Mouse (Mus musculus): ENCODE measurements around the gene Gas1. TPM values are rescaled to one million over a fixed set of nuclear protein-coding genes. Genes with fewer than 3 reads are reported as not detected.

The Gas1 gene
- polyA plus RNA-seq, 1 experiment: 20.2 TPM

- H3K79me3 ChIP-seq (ENCODE audit: low read depth): no peaks in the 10 kb centered on the region
- H3K27me3 ChIP-seq (ENCODE audit: control insufficient read depth, insufficient read depth, insufficient read length): no peaks in the 10 kb centered on the region
- no peak overlapping the region for H3ac ChIP-seq (ENCODE audit: control insufficient read depth, insufficient read length, low read depth)
- no peak overlapping the region for H3K4me3 ChIP-seq (ENCODE audit: insufficient read depth, poor library complexity, severe bottlenecking)
- TF ChIP-seq USF1 (IDR thresholded peaks at IDR 0.05; ENCODE audit: low read depth) (no peak), CEBPB (IDR thresholded peaks at IDR 0.05; ENCODE audit: low read depth) (no peak), CTCF (IDR thresholded peaks at IDR 0.05; ENCODE audit: control insufficient read depth, insufficient read depth, insufficient read length) (no peak), FOSL1 (IDR thresholded peaks at IDR 0.05; ENCODE audit: insufficient read depth, low read length, poor library complexity, severe bottlenecking) (no peak), MAX (IDR thresholded peaks at IDR 0.05) (no peak), MYOD1 (IDR thresholded peaks at IDR 0.05; ENCODE audit: control insufficient read depth, insufficient read length, low read depth) (no peak), MYOG (IDR thresholded peaks at IDR 0.05; ENCODE audit: control insufficient read depth, extremely low read depth, insufficient read length) (no peak)
- no peaks in the 10 kb centered on the region for H3K36me3 ChIP-seq (ENCODE audit: control insufficient read depth, insufficient read depth)
- no peaks in the 10 kb centered on the region for H3K79me2 ChIP-seq (ENCODE audit: control insufficient read depth, insufficient read depth)
Measured at GRCm38 (mm10) chr13:60125501-60126305, 51.5 kb downstream of the Gas1 start.

GRCm38 (mm10) chr13:60125020-60125419, 52.1 kb downstream of the Gas1 start:
- Histone ChIP-seq H3K4me3 (ENCODE audit: insufficient read depth, poor library complexity, severe bottlenecking) (no peak overlapping the region), H3K79me3 (ENCODE audit: low read depth) (no peaks in the 10 kb centered on the region), H3K27me3 (ENCODE audit: control insufficient read depth, insufficient read depth, insufficient read length) (no peaks in the 10 kb centered on the region), H3ac (ENCODE audit: control insufficient read depth, insufficient read length, low read depth) (no peak overlapping the region), H3K79me2 (ENCODE audit: control insufficient read depth, insufficient read depth) (no peaks in the 10 kb centered on the region), H3K36me3 (ENCODE audit: control insufficient read depth, insufficient read depth) (no peaks in the 10 kb centered on the region)
- TF ChIP-seq MYOG (IDR thresholded peaks at IDR 0.05; ENCODE audit: control insufficient read depth, extremely low read depth, insufficient read length): no peak
- TF ChIP-seq CTCF (IDR thresholded peaks at IDR 0.05; ENCODE audit: control insufficient read depth, insufficient read depth, insufficient read length): no peak
- no peak for TF ChIP-seq MAX (IDR thresholded peaks at IDR 0.05)
- no peak for TF ChIP-seq CEBPB (IDR thresholded peaks at IDR 0.05; ENCODE audit: low read depth)

- no peaks in the 10 kb centered on the region for H3K79me3 ChIP-seq (ENCODE audit: low read depth)
- H3K36me3 ChIP-seq (ENCODE audit: control insufficient read depth, insufficient read depth): no peaks in the 10 kb centered on the region
- H3K4me3 ChIP-seq (ENCODE audit: insufficient read depth, poor library complexity, severe bottlenecking): no peak overlapping the region
- TF ChIP-seq CEBPB (IDR thresholded peaks at IDR 0.05; ENCODE audit: low read depth): no peak
- TF ChIP-seq FOSL1 (IDR thresholded peaks at IDR 0.05; ENCODE audit: insufficient read depth, low read length, poor library complexity, severe bottlenecking): no peak
- no peak for TF ChIP-seq CTCF (IDR thresholded peaks at IDR 0.05; ENCODE audit: control insufficient read depth, insufficient read depth, insufficient read length)
- TF ChIP-seq MAX (IDR thresholded peaks at IDR 0.05): no peak
- TF ChIP-seq MYOG (IDR thresholded peaks at IDR 0.05; ENCODE audit: control insufficient read depth, extremely low read depth, insufficient read length): no peak
- H3K27me3 ChIP-seq (ENCODE audit: control insufficient read depth, insufficient read depth, insufficient read length): no peaks in the 10 kb centered on the region
- no peak overlapping the region for H3ac ChIP-seq (ENCODE audit: control insufficient read depth, insufficient read length, low read depth)
- no peaks in the 10 kb centered on the region for H3K79me2 ChIP-seq (ENCODE audit: control insufficient read depth, insufficient read depth)
Measured at GRCm38 (mm10) chr13:60124456-60124855, 52.7 kb downstream of the Gas1 start.

Measured in C2C12 (cell line).